Mouse (Mus musculus) kidney, adult 8-10 months (tissue): Measurements from ENCODE around the gene Lmo7.

Source experiments
- DNase-seq, 2 experiments: peaks; one replicate each; pipeline ENCODE4 v3.0.0; 2022

Gene Lmo7

GRCm38 (mm10) chr14:101879050-101879694, 149.4 kb downstream of the Lmo7 start:
- no peak for DNase-seq

- no peak for DNase-seq
Measured at GRCm38 (mm10) chr14:101882966-101883365, 153.2 kb downstream of the Lmo7 start.

GRCm38 (mm10) chr14:101883787-101884186, 154.0 kb downstream of the Lmo7 start:
- DNase-seq: no peak

GRCm38 (mm10) chr14:101886320-101886719, 156.6 kb downstream of the Lmo7 start:
- no peak for DNase-seq

GRCm38 (mm10) chr14:101891903-101892448, 162.2 kb downstream of the Lmo7 start:
- no peak for DNase-seq

GRCm38 (mm10) chr14:101892496-101892895, 162.7 kb downstream of the Lmo7 start:
- no peak for DNase-seq

- DNase-seq: no peak
Measured at GRCm38 (mm10) chr14:101893215-101893614, 163.5 kb downstream of the Lmo7 start.

GRCm38 (mm10) chr14:101898250-101898649, 168.5 kb downstream of the Lmo7 start:
- DNase-seq: no peak

GRCm38 (mm10) chr14:101901496-101901895, 171.7 kb downstream of the Lmo7 start:
- no peak for DNase-seq

GRCm38 (mm10) chr14:101901976-101902375, 172.2 kb downstream of the Lmo7 start:
- no peak for DNase-seq

- DNase-seq: no peak
Measured at GRCm38 (mm10) chr14:101903722-101904121, 174.0 kb downstream of the Lmo7 start.

- no peak for DNase-seq
Measured at GRCm38 (mm10) chr14:101911983-101912382, 182.2 kb downstream of the Lmo7 start.

GRCm38 (mm10) chr14:101912392-101912791, 182.6 kb downstream of the Lmo7 start:
- DNase-seq: no peak

- DNase-seq: peak; percentile 41 to 66
Measured at GRCm38 (mm10) chr14:101914321-101914720, 184.6 kb downstream of the Lmo7 start.

GRCm38 (mm10) chr14:101915867-101916266, 186.1 kb downstream of the Lmo7 start:
- DNase-seq: no peak

- DNase-seq: peak; percentile 67 to 70
Measured at GRCm38 (mm10) chr14:101918471-101918870, 188.7 kb downstream of the Lmo7 start.

GRCm38 (mm10) chr14:101927646-101928244, 198.0 kb downstream of the Lmo7 start:
- no peak for DNase-seq

GRCm38 (mm10) chr14:101930576-101931447, 201.1 kb downstream of the Lmo7 start:
- peak in 1 of 2 experiments; percentile 63 for DNase-seq

- no peak for DNase-seq
Measured at GRCm38 (mm10) chr14:101931448-101931750, 201.6 kb downstream of the Lmo7 start.

GRCm38 (mm10) chr14:101933551-101933950, 203.8 kb downstream of the Lmo7 start:
- no peak for DNase-seq

- peak; percentile 37 to 43 for DNase-seq
Measured at GRCm38 (mm10) chr14:101942971-101943370, 213.2 kb downstream of the Lmo7 start.

- DNase-seq: peak in 1 of 2 experiments; percentile 41
Measured at GRCm38 (mm10) chr14:101946711-101947516, 217.2 kb downstream of the Lmo7 start.

GRCm38 (mm10) chr14:101949114-101949513, 219.4 kb downstream of the Lmo7 start:
- peak in 1 of 2 experiments; percentile 28 for DNase-seq
